Mouse (Mus musculus): ENCODE data around the gene Ddx28. TPM values are rescaled to one million over a fixed set of nuclear protein-coding genes. Genes with fewer than 3 reads are reported as not detected.

Ddx28 gene
- 15.0 TPM for polyA plus RNA-seq (2012; fragmentation: generic; extraction: Trizol)
- long read RNA-seq, experiment 1, transcript Ddx28-201 (1 exons, 2,262 nt) = major isoform, 21 of 21 reads
- long read RNA-seq, experiment 1, partial matches to known transcripts = 0 of 21 reads
- long read RNA-seq, experiment 1, other reads (novel, unspliced or antisense) = 0 of 21 reads
- long read RNA-seq, experiment 2, transcript Ddx28-201 (1 exons, 2,262 nt) = major isoform, 74 of 74 reads
- long read RNA-seq, experiment 2, partial matches to known transcripts = 0 of 74 reads
- long read RNA-seq, experiment 2, other reads (novel, unspliced or antisense) = 0 of 74 reads

- Histone ChIP-seq H3K27me3 (ENCODE audit: control insufficient read depth, insufficient read depth, insufficient read length) (no peaks in the 10 kb centered on the region), H3ac (ENCODE audit: control insufficient read depth, insufficient read length, low read depth) (peak within 1 kb of the TSS; percentile 88), H3K79me3 (ENCODE audit: low read depth) (peaks cover 12% of the 10 kb centered on the region), H3K36me3 (ENCODE audit: control insufficient read depth, insufficient read depth) (peaks cover 15% of the 10 kb centered on the region), H3K79me2 (ENCODE audit: control insufficient read depth, insufficient read depth) (peaks cover 40% of the 10 kb centered on the region), H3K4me3 (ENCODE audit: insufficient read depth, poor library complexity, severe bottlenecking) (peak within 1 kb of the TSS; percentile 89)
- TF ChIP-seq MYOD1 (IDR thresholded peaks at IDR 0.05; ENCODE audit: control insufficient read depth, insufficient read length, low read depth) (no peak), MAX (IDR thresholded peaks at IDR 0.05) (no peak), CTCF (IDR thresholded peaks at IDR 0.05; ENCODE audit: control insufficient read depth, insufficient read depth, insufficient read length) (no peak), USF1 (IDR thresholded peaks at IDR 0.05; ENCODE audit: low read depth) (no peak), CEBPB (IDR thresholded peaks at IDR 0.05; ENCODE audit: low read depth) (no peak), FOSL1 (IDR thresholded peaks at IDR 0.05; ENCODE audit: insufficient read depth, low read length, poor library complexity, severe bottlenecking) (no peak), MYOG (IDR thresholded peaks at IDR 0.05; ENCODE audit: control insufficient read depth, extremely low read depth, insufficient read length) (no peak)
Observed at GRCm38 (mm10) chr8:106011643-106011986, at the start of gene Ddx28. TSS of gene Ddx28 (minus strand) at chr8:106011882.

- TF ChIP-seq CEBPB (IDR thresholded peaks at IDR 0.05; ENCODE audit: low read depth) (no peak), FOSL1 (IDR thresholded peaks at IDR 0.05; ENCODE audit: insufficient read depth, low read length, poor library complexity, severe bottlenecking) (no peak), CTCF (IDR thresholded peaks at IDR 0.05; ENCODE audit: control insufficient read depth, insufficient read depth, insufficient read length) (no peak), MYOD1 (IDR thresholded peaks at IDR 0.05; ENCODE audit: control insufficient read depth, insufficient read length, low read depth) (no peak), USF1 (IDR thresholded peaks at IDR 0.05; ENCODE audit: low read depth) (no peak), MYOG (IDR thresholded peaks at IDR 0.05; ENCODE audit: control insufficient read depth, extremely low read depth, insufficient read length) (no peak), MAX (IDR thresholded peaks at IDR 0.05) (no peak)
- Histone ChIP-seq H3K79me2 (ENCODE audit: control insufficient read depth, insufficient read depth) (peaks cover 60% of the 10 kb centered on the region), H3K36me3 (ENCODE audit: control insufficient read depth, insufficient read depth) (no peaks in the 10 kb centered on the region), H3K79me3 (ENCODE audit: low read depth) (peaks cover 57% of the 10 kb centered on the region), H3K27me3 (ENCODE audit: control insufficient read depth, insufficient read depth, insufficient read length) (no peaks in the 10 kb centered on the region), H3ac (ENCODE audit: control insufficient read depth, insufficient read length, low read depth) (no peak overlapping the region), H3K4me3 (ENCODE audit: insufficient read depth, poor library complexity, severe bottlenecking) (peak overlapping the region; percentile 71)
Observed at GRCm38 (mm10) chr8:106060521-106060920, 48.8 kb upstream of the Ddx28 start.

GRCm38 (mm10) chr8:106059613-106060371, 48.1 kb upstream of the Ddx28 start:
- H3K79me3 ChIP-seq (ENCODE audit: low read depth) = peaks cover 50% of the 10 kb centered on the region
- H3K4me3 ChIP-seq (ENCODE audit: insufficient read depth, poor library complexity, severe bottlenecking) = peak overlapping the region; percentile 71
- peak overlapping the region; percentile 74 for H3ac ChIP-seq (ENCODE audit: control insufficient read depth, insufficient read length, low read depth)
- no peaks in the 10 kb centered on the region for H3K27me3 ChIP-seq (ENCODE audit: control insufficient read depth, insufficient read depth, insufficient read length)
- H3K79me2 ChIP-seq (ENCODE audit: control insufficient read depth, insufficient read depth) = peaks cover 53% of the 10 kb centered on the region
- TF ChIP-seq CEBPB (IDR thresholded peaks at IDR 0.05; ENCODE audit: low read depth) (no peak), MAX (IDR thresholded peaks at IDR 0.05) (no peak), MYOD1 (IDR thresholded peaks at IDR 0.05; ENCODE audit: control insufficient read depth, insufficient read length, low read depth) (no peak), MYOG (IDR thresholded peaks at IDR 0.05; ENCODE audit: control insufficient read depth, extremely low read depth, insufficient read length) (no peak), CTCF (IDR thresholded peaks at IDR 0.05; ENCODE audit: control insufficient read depth, insufficient read depth, insufficient read length) (no peak), FOSL1 (IDR thresholded peaks at IDR 0.05; ENCODE audit: insufficient read depth, low read length, poor library complexity, severe bottlenecking) (no peak), USF1 (IDR thresholded peaks at IDR 0.05; ENCODE audit: low read depth) (no peak)
- H3K36me3 ChIP-seq (ENCODE audit: control insufficient read depth, insufficient read depth) = no peaks in the 10 kb centered on the region

GRCm38 (mm10) chr8:106058731-106059612, 47.3 kb upstream of the Ddx28 start, which contains the start of gene Nfatc3:
TSS of gene Nfatc3 (plus strand) at chr8:106058840.
- peaks cover 42% of the 10 kb centered on the region for H3K79me3 ChIP-seq (ENCODE audit: low read depth)

GRCm38 (mm10) chr8:106056455-106056982, 44.8 kb upstream of the Ddx28 start:
- Histone ChIP-seq H3K36me3 (ENCODE audit: control insufficient read depth, insufficient read depth) (peaks cover 16% of the 10 kb centered on the region), H3K79me3 (ENCODE audit: low read depth) (peaks cover 17% of the 10 kb centered on the region), H3K27me3 (ENCODE audit: control insufficient read depth, insufficient read depth, insufficient read length) (no peaks in the 10 kb centered on the region), H3K79me2 (ENCODE audit: control insufficient read depth, insufficient read depth) (peaks cover 20% of the 10 kb centered on the region), H3ac (ENCODE audit: control insufficient read depth, insufficient read length, low read depth) (no peak overlapping the region), H3K4me3 (ENCODE audit: insufficient read depth, poor library complexity, severe bottlenecking) (no peak overlapping the region)
- TF ChIP-seq MYOG (IDR thresholded peaks at IDR 0.05; ENCODE audit: control insufficient read depth, extremely low read depth, insufficient read length) (no peak), FOSL1 (IDR thresholded peaks at IDR 0.05; ENCODE audit: insufficient read depth, low read length, poor library complexity, severe bottlenecking) (no peak), CTCF (IDR thresholded peaks at IDR 0.05; ENCODE audit: control insufficient read depth, insufficient read depth, insufficient read length) (no peak), USF1 (IDR thresholded peaks at IDR 0.05; ENCODE audit: low read depth) (no peak), CEBPB (IDR thresholded peaks at IDR 0.05; ENCODE audit: low read depth) (no peak), MYOD1 (IDR thresholded peaks at IDR 0.05; ENCODE audit: control insufficient read depth, insufficient read length, low read depth) (no peak), MAX (IDR thresholded peaks at IDR 0.05) (no peak)

More at GRCm38 (mm10) chr8:106058731-106059612, 47.3 kb upstream of the Ddx28 start, which contains the start of gene Nfatc3:
- Histone ChIP-seq H3K27me3 (ENCODE audit: control insufficient read depth, insufficient read depth, insufficient read length) (no peaks in the 10 kb centered on the region), H3K4me3 (ENCODE audit: insufficient read depth, poor library complexity, severe bottlenecking) (peak within 1 kb of the TSS; percentile 71), H3K36me3 (ENCODE audit: control insufficient read depth, insufficient read depth) (no peaks in the 10 kb centered on the region), H3ac (ENCODE audit: control insufficient read depth, insufficient read length, low read depth) (peak within 1 kb of the TSS; percentile 88), H3K79me2 (ENCODE audit: control insufficient read depth, insufficient read depth) (peaks cover 44% of the 10 kb centered on the region)
- TF ChIP-seq MYOD1 (IDR thresholded peaks at IDR 0.05; ENCODE audit: control insufficient read depth, insufficient read length, low read depth) = no peak
- peak; percentile 30 for TF ChIP-seq MAX (IDR thresholded peaks at IDR 0.05)
- TF ChIP-seq CEBPB (IDR thresholded peaks at IDR 0.05; ENCODE audit: low read depth) = no peak
- peak; percentile 99 for TF ChIP-seq USF1 (IDR thresholded peaks at IDR 0.05; ENCODE audit: low read depth)
- TF ChIP-seq MYOG (IDR thresholded peaks at IDR 0.05; ENCODE audit: control insufficient read depth, extremely low read depth, insufficient read length) = no peak

Data from C2C12 (cell line).